Mouse (Mus musculus) MN1 (cell line): ENCODE measurements at regions not wholly inside any gene's neighbourhood (a gene's known extent, or its start where the extent isn't known, plus 50 kb on each side); places are given as distances from the start of the nearest gene placed in this dataset.
"Not testable (repeated sequence)": the region's sequence is repeated elsewhere in the genome, so short reads cannot be mapped to it uniquely, and the experiment has no call there.

Source experiments
- DNase-seq: peaks from one replicate; pipeline ENCODE4 v3.0.0-alpha.2; 2016; ENCODE audit warnings: low spot score

GRCm38 (mm10) chr2:135525779-135526178, 133.0 kb upstream of the Plcb4 start:
- no peak for DNase-seq

DNA sequence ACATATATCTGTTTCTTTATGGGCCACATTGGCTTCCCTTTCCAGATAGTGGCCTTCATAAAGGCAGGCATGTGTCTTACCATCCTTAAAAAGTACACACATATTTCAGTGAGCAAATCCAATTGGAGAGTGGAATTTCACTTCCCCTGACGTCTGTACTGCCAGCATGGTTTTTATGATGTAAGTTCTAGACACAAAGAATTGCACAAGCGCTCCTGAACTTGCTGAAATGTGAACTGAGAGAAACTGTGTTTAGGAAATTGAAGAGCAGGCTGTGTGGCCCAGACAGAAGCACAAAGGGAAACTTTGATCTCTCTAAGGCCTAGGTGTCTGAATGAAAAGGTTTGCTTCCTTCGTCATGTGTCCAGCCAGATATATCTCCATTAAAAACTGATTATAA, 129.2 kb upstream of the Plcb4 start:
- no peak for DNase-seq

DNA sequence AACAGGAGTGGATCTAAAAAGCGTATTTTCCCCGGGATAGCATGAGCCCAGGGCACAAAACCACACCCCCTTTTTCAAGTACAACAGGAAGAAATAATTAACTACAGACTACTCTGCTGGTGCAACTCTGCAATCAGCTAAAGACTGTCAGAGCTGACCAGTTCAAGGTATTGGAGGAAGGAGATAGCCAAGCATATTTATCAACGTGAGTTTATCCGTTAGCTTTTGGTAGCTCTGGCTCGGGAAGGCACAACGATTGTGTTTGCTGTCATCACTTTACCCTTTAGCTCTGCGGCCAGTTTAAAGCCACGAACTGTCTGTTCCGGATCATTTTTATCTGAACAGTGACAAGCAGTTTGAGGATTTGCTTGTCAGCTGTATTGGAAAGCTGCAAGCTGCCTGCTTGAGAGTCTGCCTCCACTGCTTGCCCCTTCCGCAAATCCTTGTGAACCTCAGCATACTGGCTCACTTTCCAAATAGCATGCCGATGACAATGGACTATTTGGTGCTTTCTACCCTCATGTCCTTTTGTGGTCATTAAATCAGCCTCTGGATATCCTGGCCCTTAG, 122.4 kb upstream of the Plcb4 start:
- peak; percentile 18 for DNase-seq

- no peak for DNase-seq
Measured at GRCm38 (mm10) chr2:135538022-135538421, 120.8 kb upstream of the Plcb4 start.

- DNase-seq, result no peak
Measured at GRCm38 (mm10) chr2:135541058-135541457, 117.8 kb upstream of the Plcb4 start.

DNA sequence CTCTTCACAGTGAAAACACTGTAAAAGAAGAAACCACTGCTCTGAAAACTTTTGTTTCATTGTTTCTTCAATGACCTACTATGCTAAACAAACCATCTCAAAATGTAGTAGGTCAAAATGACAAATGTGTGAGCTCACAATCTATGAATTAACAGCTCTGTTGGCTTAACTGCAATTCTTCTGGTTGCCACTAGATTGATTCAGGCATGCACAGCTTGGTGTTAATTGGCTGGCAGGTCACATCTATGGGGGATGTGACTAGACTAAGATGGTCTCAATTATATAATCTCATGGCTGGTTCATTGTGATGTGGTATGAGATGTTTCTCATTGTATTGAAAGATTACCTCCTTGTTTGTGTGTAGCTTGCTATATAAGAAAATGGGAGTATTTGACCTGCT, 116.9 kb upstream of the Plcb4 start:
- DNase-seq, result no peak

DNA sequence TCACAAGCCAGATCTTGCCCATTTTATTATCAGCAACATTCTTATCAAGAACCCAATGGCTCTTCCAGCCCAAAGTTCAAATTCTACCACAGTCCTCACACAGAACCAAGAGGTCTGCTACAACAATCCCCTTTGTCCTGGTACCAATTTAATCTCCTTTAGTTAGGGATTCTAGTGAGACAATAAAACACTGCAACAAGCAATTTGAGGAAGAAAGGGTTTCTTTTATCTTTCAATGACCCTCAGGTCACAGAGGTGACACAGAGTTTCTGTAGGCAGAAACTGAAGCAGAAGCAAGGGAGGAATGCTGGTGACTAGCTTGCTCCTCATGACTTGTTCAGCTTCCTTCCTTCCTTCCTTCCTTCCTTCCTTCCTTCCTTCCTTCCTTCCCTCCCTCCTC, 113.9 kb upstream of the Plcb4 start:
- DNase-seq, result no peak

GRCm38 (mm10) chr2:135547966-135548365, 110.8 kb upstream of the Plcb4 start:
- no peak for DNase-seq

- no peak for DNase-seq
Measured at GRCm38 (mm10) chr2:135553031-135553430, 105.8 kb upstream of the Plcb4 start.

DNA sequence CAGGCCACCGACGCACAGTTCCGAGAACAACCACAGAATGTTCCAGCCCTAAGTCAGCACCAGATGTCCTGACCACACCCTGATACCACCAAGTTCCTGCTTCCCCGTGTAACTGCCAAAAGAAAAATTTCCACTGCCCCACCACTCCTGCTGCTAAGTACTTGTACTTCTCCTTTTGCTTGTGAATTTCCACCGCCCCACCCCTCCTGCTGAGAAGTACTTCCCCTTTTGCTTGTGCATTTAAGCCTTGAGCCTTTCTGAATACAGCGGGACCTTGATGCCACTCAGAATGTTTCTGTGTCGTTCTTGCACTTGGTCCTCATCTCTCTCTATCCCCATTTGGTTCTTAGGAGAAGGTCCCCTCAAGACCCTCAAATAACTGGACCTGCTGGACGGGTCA, 100.8 kb upstream of the Plcb4 start:
- not testable (repeated sequence) for DNase-seq

GRCm38 (mm10) chr2:135559328-135559727, 99.5 kb upstream of the Plcb4 start:
- no peak for DNase-seq

DNA sequence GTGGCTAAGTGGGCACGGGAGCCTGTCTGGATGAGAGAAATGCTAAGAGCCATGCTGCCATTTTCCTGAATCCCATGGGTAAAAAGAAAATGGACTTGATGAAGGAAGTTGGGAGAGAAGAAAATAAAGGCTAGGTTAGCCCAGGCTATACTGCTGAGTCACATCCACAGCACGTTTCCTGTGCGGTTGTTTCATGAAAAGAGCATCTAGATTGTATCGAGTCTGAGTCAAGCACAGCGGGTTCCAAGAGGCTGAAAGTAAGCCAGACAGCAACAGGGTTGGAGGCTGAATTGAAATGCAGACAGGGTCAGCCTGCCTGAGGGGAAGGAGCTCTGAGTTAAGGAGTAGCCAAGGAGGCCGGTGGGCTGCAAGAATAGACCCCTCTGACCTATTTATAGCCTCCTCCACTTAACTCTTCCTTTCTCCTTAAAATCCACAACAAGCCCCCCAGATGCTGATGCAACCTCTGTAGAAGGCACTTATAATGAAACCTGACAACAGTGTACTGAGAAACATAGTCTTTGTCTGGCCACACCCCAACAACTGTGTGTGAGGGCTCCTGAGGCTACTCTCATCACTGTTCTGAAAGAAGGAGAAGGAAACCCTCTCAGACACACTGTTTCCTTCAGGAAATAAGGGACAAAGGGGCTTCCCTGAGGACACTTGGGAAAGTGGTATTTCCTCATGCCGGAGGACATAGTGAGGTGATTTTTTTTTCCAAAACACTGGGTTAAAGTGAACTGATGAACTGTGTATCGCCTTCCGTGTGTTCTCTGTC, 98.7 kb upstream of the Plcb4 start:
- DNase-seq, result no peak

- no peak for DNase-seq
Measured at GRCm38 (mm10) chr2:135560856-135561255, 98.0 kb upstream of the Plcb4 start.

- peak; percentile 52 for DNase-seq
Measured at GRCm38 (mm10) chr2:135561716-135562115, 97.1 kb upstream of the Plcb4 start.

DNA sequence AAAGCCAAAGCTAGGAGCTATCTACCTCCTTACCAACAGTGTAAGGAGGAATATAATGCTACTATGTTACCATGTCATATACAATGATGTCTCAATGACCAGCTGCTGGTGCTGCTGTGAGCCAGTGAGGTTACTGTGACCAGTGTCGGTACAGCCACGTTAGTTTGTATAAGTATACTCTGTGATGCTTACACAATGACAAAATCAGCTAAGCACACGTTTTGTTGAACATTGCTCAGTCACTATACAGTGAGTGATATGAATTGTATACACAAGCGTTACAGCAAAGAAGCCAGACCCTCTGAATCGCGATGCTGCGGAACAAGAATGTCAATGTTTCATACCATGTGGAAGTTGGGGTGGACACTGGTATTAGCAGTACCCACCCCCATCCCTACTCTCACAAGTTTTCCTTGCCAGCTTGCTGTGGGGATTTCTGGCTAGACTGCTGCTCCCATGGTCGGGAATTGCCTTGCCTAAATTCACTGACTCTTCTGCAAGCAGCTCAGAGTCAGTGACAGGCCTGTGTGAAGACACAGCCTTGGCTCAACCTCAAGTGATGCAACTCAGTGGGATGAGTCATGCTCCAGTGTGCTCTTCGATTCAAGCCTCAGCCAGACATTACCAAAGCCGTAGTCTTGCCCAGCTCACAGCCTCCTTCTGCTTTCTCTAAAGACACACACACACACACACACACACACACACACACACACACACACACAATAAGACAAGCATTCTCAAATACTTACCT, 96.5 kb upstream of the Plcb4 start:
- DNase-seq, result peak; percentile 85

DNA sequence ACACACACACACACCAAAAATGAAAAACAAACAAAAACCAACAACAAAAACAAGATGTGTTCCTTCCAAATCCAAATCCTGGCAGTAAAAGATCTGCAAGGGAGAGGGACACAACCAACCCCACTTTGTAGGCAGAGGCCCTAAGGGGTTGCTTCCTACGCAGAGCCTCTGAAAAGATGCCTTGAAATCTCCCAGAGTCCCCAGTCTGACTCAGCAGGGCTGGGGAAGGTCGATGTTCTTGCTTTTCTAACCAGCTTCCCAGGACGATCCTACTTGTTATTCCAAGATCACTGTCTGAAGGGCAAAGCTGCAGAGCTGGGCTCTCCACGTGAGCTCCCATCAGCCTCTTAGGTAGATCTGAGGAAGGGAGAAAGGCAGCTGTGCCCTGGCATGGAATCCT, 94.6 kb upstream of the Plcb4 start:
- DNase-seq, result no peak

DNA sequence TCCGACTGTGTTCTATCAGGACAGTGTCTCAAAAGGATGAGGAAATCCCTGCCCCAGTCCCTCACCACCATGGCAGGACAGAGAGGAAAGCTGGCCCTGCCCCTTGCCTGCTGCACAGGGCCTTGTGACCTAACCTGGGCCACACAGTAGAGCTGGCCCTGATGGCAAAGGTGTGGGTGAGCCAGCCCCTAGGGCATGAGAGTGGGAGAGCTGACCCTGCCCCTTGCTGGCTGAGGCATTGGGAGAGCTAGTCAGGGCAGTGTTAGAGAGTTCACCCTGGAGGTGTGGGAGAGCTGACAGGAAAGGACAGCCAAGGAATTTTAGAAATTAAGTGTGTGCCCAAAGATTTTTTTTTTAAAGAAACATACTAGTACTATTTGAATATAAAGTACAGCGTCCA, 90.5 kb upstream of the Plcb4 start:
- no peak for DNase-seq

- DNase-seq, result no peak
Measured at GRCm38 (mm10) chr2:135571599-135571998, 87.2 kb upstream of the Plcb4 start.

DNA sequence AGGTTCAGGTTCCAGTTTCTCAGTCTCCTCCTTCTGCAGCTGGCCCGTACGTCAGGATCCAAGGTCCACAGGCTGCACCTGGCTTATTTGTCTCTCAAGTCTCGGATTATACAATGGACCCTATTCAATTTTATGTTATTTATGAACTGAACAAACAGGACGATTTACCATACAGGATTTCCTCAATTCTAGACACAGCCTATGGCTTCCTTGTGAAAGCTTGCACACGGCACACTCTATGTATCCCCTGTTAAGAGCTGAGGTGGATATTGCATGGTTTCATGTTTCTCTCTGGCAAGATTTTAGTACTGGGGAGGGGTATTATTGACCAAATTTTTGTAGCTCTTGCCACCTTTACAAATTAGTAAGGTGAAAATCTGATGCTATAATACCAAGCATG, 81.6 kb upstream of the Plcb4 start:
- DNase-seq, result no peak

- no peak for DNase-seq
Measured at GRCm38 (mm10) chr2:135578135-135578534, 80.7 kb upstream of the Plcb4 start.

- DNase-seq, result no peak
Measured at GRCm38 (mm10) chr2:135579514-135579913, 79.3 kb upstream of the Plcb4 start.

- DNase-seq, result no peak
Measured at GRCm38 (mm10) chr2:135580051-135580450, 78.8 kb upstream of the Plcb4 start.

- DNase-seq, result no peak
Measured at GRCm38 (mm10) chr2:135582341-135582740, 76.5 kb upstream of the Plcb4 start.
